Mouse (Mus musculus) stomach, postnatal 0 days (tissue): Measurements from ENCODE around the gene Ptpn5.

Experiments used
- CTCF ChIP-seq: IDR thresholded peaks from 2 replicates; pipeline ENCODE4 v1.5.1; 2016; ENCODE audit warnings: antibody characterized with exemption, low read depth, mild to moderate bottlenecking, moderate library complexity
- EP300 ChIP-seq: optimal IDR thresholded peaks from 2 replicates; pipeline ENCODE3; 2016; ENCODE audit warnings: antibody characterized with exemption

DNA sequence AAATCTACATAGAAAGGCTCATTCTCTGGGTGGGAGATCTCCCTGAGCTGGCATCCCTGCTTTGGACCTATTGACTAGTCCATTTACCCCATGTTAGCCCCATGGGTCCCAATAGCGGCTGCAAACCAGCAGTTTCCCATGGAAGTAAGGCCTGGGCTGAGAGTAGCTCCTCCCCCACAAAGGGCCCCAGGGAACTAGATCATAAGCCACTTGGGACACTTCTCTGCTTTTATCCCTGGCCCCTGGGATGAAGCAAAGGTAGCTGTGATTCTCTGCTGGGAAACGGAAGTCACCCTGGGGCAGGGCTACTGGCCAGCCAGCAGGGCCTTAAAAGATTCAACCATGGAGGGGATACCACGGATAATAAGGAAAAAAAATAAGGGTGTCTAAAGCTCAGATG lies 56.8 kb downstream of the Ptpn5 start:
- no peak for TF ChIP-seq EP300
- no peak for TF ChIP-seq CTCF
